Mouse (Mus musculus) erythroblast, adult 5-6 weeks (primary cell): ENCODE results near the gene Igflr1. TPM values are rescaled to one million over a fixed set of nuclear protein-coding genes. Genes with fewer than 3 reads are reported as not detected.
A peak's percentile ranks its signal among the peaks of the same experiment; 100 is the strongest.

Experiments
- ATAC-seq: replicated peaks from 2 replicates; pipeline ENCODE4 v1.8.0; 2016; ENCODE audit warnings: moderate number of reproducible peaks, mild to moderate bottlenecking, moderate TSS enrichment, inconsistent platforms; ENCODE audit not compliant: poor library complexity, low FRiP score, severe bottlenecking
- total RNA-seq, 2 experiments: library from RNA; stranded (forward) in 1 of 2; stranded (reverse) in 1 of 2; fragments of 150-400 nt in 1 of 2; fragments of 200-764, 138-1000 nt in 1 of 2; gene quantifications; 2 replicates each; pipeline versions ENCODE4 v1.2.3 to v1.2.4; 2015 to 2017; ENCODE audit warnings: low replicate concordance in 2 of 2

The Igflr1 gene
- total RNA-seq, 2 experiments from 2014 or later: 4.0 TPM; not detected in 1

GRCm38 (mm10) chr7:30584339-30584738, 19.1 kb downstream of the Igflr1 start:
- ATAC-seq: no peak

- no peak for ATAC-seq
These were observed 19.9 kb downstream of the Igflr1 start for GRCm38 (mm10) chr7:30585170-30585569.

- no peak for ATAC-seq
These were observed 21.3 kb downstream of the Igflr1 start for GRCm38 (mm10) chr7:30586455-30587020.

- 0 out of 2 replicates have a peak, but pooled peaks have one; percentile 6 for ATAC-seq
These were observed 22.8 kb downstream of the Igflr1 start for GRCm38 (mm10) chr7:30587842-30588667.

GRCm38 (mm10) chr7:30588676-30589434, 23.6 kb downstream of the Igflr1 start, which contains the start of gene Kmt2b:
Kmt2b (minus strand) TSS chr7:30588726.
- ATAC-seq: peak; percentile 88

- ATAC-seq: peak; percentile 56
These were observed 24.4 kb downstream of the Igflr1 start for GRCm38 (mm10) chr7:30589435-30590301.

- ATAC-seq: no peak
These were observed 25.8 kb downstream of the Igflr1 start for GRCm38 (mm10) chr7:30590927-30591604.

- ATAC-seq: no peak
These were observed 26.4 kb downstream of the Igflr1 start for GRCm38 (mm10) chr7:30591605-30591951.

- ATAC-seq: no peak
These were observed 27.7 kb downstream of the Igflr1 start for GRCm38 (mm10) chr7:30592772-30593423.

- ATAC-seq: no peak
These were observed 28.6 kb downstream of the Igflr1 start for GRCm38 (mm10) chr7:30593579-30594509.

GRCm38 (mm10) chr7:30594510-30595024, 29.3 kb downstream of the Igflr1 start:
- no peak for ATAC-seq

- ATAC-seq: no peak
These were observed 30.9 kb downstream of the Igflr1 start for GRCm38 (mm10) chr7:30596093-30596492.

GRCm38 (mm10) chr7:30596811-30597210, 31.6 kb downstream of the Igflr1 start:
- no peak for ATAC-seq

- ATAC-seq: no peak
These were observed 33.6 kb downstream of the Igflr1 start, which contains the start of gene Zbtb32 for GRCm38 (mm10) chr7:30598786-30599185. Zbtb32 (minus strand) TSS chr7:30598909.

GRCm38 (mm10) chr7:30599933-30600353, 34.7 kb downstream of the Igflr1 start:
- ATAC-seq: peak; percentile 98

- no peak for ATAC-seq
These were observed 35.4 kb downstream of the Igflr1 start for GRCm38 (mm10) chr7:30600651-30601050.

- ATAC-seq: no peak
These were observed 37.4 kb downstream of the Igflr1 start for GRCm38 (mm10) chr7:30602583-30602982.
